Mouse (Mus musculus): Measurements from ENCODE around the gene 9430007A20Rik.
"Not testable (repeated sequence)": the region's sequence is repeated elsewhere in the genome, so short reads cannot be mapped to it uniquely, and the experiment has no call there.

The 9430007A20Rik gene

GRCm38 (mm10) chr4:144519522-144519921 lies at the start of gene 9430007A20Rik:
Gene 9430007A20Rik, plus strand, starts transcription at chr4:144519822.
- DNase-seq: no peak

DNA sequence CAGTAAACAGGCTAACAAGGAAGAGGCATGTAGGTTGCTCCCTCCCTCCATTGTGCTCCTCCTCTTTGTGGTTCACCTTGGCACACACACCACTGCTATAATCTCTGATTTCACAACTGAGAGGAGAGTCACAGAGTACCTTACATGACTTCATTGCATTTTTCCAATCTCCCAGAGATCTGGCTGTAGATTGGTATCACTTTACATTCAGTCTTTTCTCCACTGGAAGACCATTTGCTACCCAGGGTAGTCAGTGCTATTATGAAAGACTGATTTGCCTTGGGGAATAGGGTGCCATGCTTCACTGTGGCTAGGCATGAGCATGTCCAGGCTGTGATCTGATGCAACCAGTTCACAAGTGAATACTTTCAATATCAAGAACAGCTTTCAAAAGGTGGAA lies 26.3 kb upstream of the 9430007A20Rik start:
- no peak for DNase-seq

- no peak for DNase-seq
These were observed 13.1 kb upstream of the 9430007A20Rik start for GRCm38 (mm10) chr4:144506518-144506917.

GRCm38 (mm10) chr4:144544689-144545088 lies 25.1 kb downstream of the 9430007A20Rik start:
- no peak for DNase-seq

GRCm38 (mm10) chr4:144545339-144545738 lies 25.7 kb downstream of the 9430007A20Rik start:
- DNase-seq: not testable (repeated sequence)

GRCm38 (mm10) chr4:144551156-144551555 lies 31.5 kb downstream of the 9430007A20Rik start:
- no peak for DNase-seq

DNA sequence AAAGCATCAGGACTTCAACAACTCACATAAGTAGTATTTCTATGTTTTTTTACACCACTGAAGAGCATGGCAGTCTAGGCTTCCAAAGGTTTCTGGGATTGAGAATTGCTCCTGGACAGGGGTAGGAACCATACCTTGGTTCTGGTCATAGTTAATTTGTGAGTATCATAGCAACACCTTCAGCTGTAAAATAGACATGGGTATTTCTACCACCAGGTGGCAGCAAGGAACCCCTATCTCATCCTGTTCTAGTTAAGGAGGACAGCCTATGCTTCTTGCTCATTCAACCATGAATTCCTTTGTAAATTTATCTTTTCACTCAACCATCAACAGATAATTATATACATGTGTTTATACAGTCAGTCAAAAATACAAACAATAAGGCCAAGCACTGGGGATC lies 40.2 kb downstream of the 9430007A20Rik start:
- DNase-seq: no peak

DNA sequence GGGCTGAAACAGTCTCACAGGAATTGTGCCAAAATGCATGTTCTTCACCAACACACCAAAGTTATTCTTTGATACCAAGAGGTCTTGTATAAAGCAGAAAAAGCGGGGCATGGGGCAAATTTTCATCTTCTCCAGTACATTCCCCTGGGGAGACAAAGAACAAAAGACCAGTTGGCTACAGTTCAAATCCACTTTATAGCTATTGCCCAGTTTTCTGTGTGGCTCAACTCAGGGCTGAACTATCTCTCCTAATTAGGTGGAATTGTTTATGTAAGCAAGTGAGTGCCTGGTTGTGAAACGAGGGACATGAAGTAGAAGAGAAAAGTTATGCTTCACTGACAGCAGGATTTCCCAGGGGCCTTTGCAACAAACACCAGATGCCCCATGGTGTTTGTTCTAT lies 41.6 kb downstream of the 9430007A20Rik start:
- DNase-seq: no peak

DNA sequence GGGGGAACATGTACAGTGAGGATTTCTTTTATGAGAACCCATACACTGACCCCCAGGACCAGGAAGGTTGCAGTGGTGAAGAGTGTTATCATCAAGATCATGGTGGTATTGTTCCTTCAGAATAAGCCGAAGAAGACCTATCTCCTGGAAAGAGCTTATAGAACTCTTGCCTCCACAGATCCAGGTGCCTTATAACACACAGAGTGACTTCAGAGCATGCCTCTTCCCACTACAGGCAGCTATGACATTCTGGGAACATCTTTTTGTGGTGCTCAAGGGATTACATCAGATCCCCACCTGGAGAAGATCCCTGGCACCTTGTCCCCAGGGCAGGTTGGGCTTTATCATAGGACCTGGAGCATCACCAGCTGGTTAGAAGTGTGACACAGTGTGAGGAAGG lies 45.4 kb downstream of the 9430007A20Rik start, which contains the start of gene Gm13124:
Gene Gm13124, minus strand, starts transcription at position 101 of the 400 bp plus-strand sequence.
- no peak for DNase-seq

- DNase-seq: no peak
These were observed 48.1 kb downstream of the 9430007A20Rik start for GRCm38 (mm10) chr4:144567752-144568151.
